9 mouse cellular contexts compared by ENCODE assay signal in the genomic region with DNA sequence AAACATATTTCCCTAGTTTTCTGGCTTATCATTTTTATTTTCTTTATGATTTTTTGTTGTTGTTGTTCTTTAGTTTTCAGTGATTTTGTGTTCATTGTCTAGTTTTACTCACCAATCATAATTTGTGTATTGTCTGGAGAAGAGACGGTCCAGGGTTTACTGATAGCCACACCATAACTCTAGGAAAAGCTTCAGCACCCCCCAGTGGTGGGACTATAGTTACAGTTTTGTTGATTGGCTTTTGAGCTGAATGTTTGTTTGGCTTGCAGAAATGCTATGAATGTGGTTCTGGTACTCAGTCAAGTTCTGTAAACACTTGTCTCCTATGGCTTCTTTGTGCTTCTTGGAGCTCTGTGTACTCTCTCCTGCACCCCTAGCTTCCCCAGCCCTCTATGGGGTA.
DNase-seq lines count a peak whose midpoint lies in the region; ATAC-seq lines count a peak whose summit lies in the region.
"Had no signal": no experiment of that assay in that cellular context is flagged by ENCODE, and none has a peak within 500 bp of the region (broad histone marks: within the 10 kb centered on the region; RNA-seq: fewer than 3 reads in every experiment).

No protein-coding gene starts in this region.

- no peaks in the 10 kb centered on the region for H3K4me1 ChIP-seq in hindbrain, embryonic 14.5 days (replicated peaks; ENCODE audit: control insufficient read depth, insufficient read depth, low read length)
- no peaks in the 10 kb centered on the region for H3K4me1 ChIP-seq in hindbrain, embryonic 12.5 days
- H3K4me1 ChIP-seq in midbrain, embryonic 16.5 days (ENCODE audit: control insufficient read depth, insufficient read depth, low read length) = no peaks in the 10 kb centered on the region
- H3K4me1 ChIP-seq: lung, embryonic 15.5 days had no signal

- 45% methylated on average over 1 of the region's 1 CpGs for WGBS in hindbrain, embryonic 14.5 days
- WGBS in hindbrain, embryonic 12.5 days = 81% methylated on average over 1 of the region's 1 CpGs
- 65% methylated on average over 1 of the region's 1 CpGs for WGBS in midbrain, embryonic 16.5 days

- H3K9me3 ChIP-seq in hindbrain, embryonic 14.5 days (ENCODE audit: control insufficient read depth, low read length) = no peaks in the 10 kb centered on the region
- no peaks in the 10 kb centered on the region for H3K9me3 ChIP-seq in hindbrain, embryonic 12.5 days (replicated peaks)
- no peaks in the 10 kb centered on the region for H3K9me3 ChIP-seq in midbrain, embryonic 16.5 days (replicated peaks; ENCODE audit: control insufficient read depth, low read length, poor library complexity, severe bottlenecking)
- H3K9me3 ChIP-seq: lung, embryonic 15.5 days had no signal

- H3K27ac ChIP-seq in hindbrain, embryonic 14.5 days = no peak overlapping the region
- no peak overlapping the region for H3K27ac ChIP-seq in hindbrain, embryonic 12.5 days
- no peak overlapping the region for H3K27ac ChIP-seq in midbrain, embryonic 16.5 days (ENCODE audit: low read length)
- H3K27ac ChIP-seq: lung, embryonic 15.5 days had no signal

- H3K4me3 ChIP-seq in hindbrain, embryonic 14.5 days (replicated peaks; ENCODE audit: low read length) = no peak overlapping the region
- no peak overlapping the region for H3K4me3 ChIP-seq in hindbrain, embryonic 12.5 days
- H3K4me3 ChIP-seq in midbrain, embryonic 16.5 days (ENCODE audit: low read depth, low read length) = no peak overlapping the region
- H3K4me3 ChIP-seq: lung, embryonic 15.5 days had no signal

- no peak overlapping the region for H3K4me2 ChIP-seq in hindbrain, embryonic 14.5 days (replicated peaks)
- H3K4me2 ChIP-seq in hindbrain, embryonic 12.5 days (replicated peaks) = no peak overlapping the region
- no peak overlapping the region for H3K4me2 ChIP-seq in midbrain, embryonic 16.5 days (ENCODE audit: low read length)
- H3K4me2 ChIP-seq: lung, embryonic 15.5 days had no signal

- peak; percentile 57 for DNase-seq in hindbrain, embryonic 14.5 days (ENCODE audit: low spot score)
- peak; percentile 58 for DNase-seq in urinary bladder, postnatal 14 days (ENCODE audit: low spot score)
- no peak for DNase-seq in urinary bladder, postnatal 10 days (ENCODE audit: low spot score)
- peak; percentile 46 for DNase-seq in cerebellum, adult 9-11 months
- DNase-seq in lung, adult 18-20 months = peak; percentile 50 to 69
- peak; percentile 75 for DNase-seq in thymus, postnatal 4 days

- ATAC-seq in hindbrain, embryonic 14.5 days (ENCODE audit: low FRiP score) = no peak
- no peak for ATAC-seq in hindbrain, embryonic 12.5 days (ENCODE audit: low FRiP score)
- ATAC-seq in midbrain, embryonic 16.5 days = no peak

- no peaks in the 10 kb centered on the region for H3K27me3 ChIP-seq in hindbrain, embryonic 14.5 days (ENCODE audit: control insufficient read depth, insufficient read depth, low read length)
- H3K27me3 ChIP-seq in hindbrain, embryonic 12.5 days = no peaks in the 10 kb centered on the region
- H3K27me3 ChIP-seq in midbrain, embryonic 16.5 days (ENCODE audit: control insufficient read depth, insufficient read depth, low read depth, low read length) = no peaks in the 10 kb centered on the region
- H3K27me3 ChIP-seq: lung, embryonic 15.5 days had no signal

- H3K9ac ChIP-seq in hindbrain, embryonic 14.5 days = no peak overlapping the region
- no peak overlapping the region for H3K9ac ChIP-seq in hindbrain, embryonic 12.5 days
- H3K9ac ChIP-seq in midbrain, embryonic 16.5 days (ENCODE audit: low read depth, low read length) = no peak overlapping the region
- H3K9ac ChIP-seq: lung, embryonic 15.5 days had no signal

- H3K36me3 ChIP-seq in hindbrain, embryonic 14.5 days (replicated peaks; ENCODE audit: control insufficient read depth, insufficient read depth) = peaks cover 78% of the 10 kb centered on the region
- H3K36me3 ChIP-seq in hindbrain, embryonic 12.5 days = peaks cover 60% of the 10 kb centered on the region
- peaks cover 42% of the 10 kb centered on the region for H3K36me3 ChIP-seq in midbrain, embryonic 16.5 days (ENCODE audit: control insufficient read depth, insufficient read depth, low read length)
